Mouse (Mus musculus): ENCODE results near the gene Ric1.
"Not testable (repeated sequence)": the region's sequence is repeated elsewhere in the genome, so short reads cannot be mapped to it uniquely, and the experiment has no call there.

Gene Ric1

GRCm38 (mm10) chr19:29498842-29499456 is 23.1 kb upstream of the Ric1 start:
- no peak for DNase-seq

- no peak for DNase-seq
Observed at GRCm38 (mm10) chr19:29500333-29500732, 21.7 kb upstream of the Ric1 start.

- peak in 1 of 2 experiments; percentile 58 for DNase-seq
Observed at GRCm38 (mm10) chr19:29501106-29501505, 21.0 kb upstream of the Ric1 start.

GRCm38 (mm10) chr19:29501507-29501906 is 20.6 kb upstream of the Ric1 start:
- DNase-seq, result peak; percentile 75 to 84

- DNase-seq, result no peak
Observed at GRCm38 (mm10) chr19:29504131-29504530, 18.0 kb upstream of the Ric1 start.

GRCm38 (mm10) chr19:29505617-29506016 is 16.5 kb upstream of the Ric1 start:
- DNase-seq, result no peak

- no peak for DNase-seq
Observed at GRCm38 (mm10) chr19:29508208-29508607, 13.9 kb upstream of the Ric1 start.

GRCm38 (mm10) chr19:29509857-29510256 is 12.2 kb upstream of the Ric1 start:
- no peak for DNase-seq

- no peak for DNase-seq
Observed at GRCm38 (mm10) chr19:29511826-29512225, 10.3 kb upstream of the Ric1 start.

GRCm38 (mm10) chr19:29513111-29513766 is 8.8 kb upstream of the Ric1 start:
- DNase-seq, result no peak

- no peak for DNase-seq
Observed at GRCm38 (mm10) chr19:29514130-29514529, 8.0 kb upstream of the Ric1 start.

GRCm38 (mm10) chr19:29515386-29515785 is 6.7 kb upstream of the Ric1 start:
- DNase-seq, result no peak

- DNase-seq, result no peak
Observed at GRCm38 (mm10) chr19:29515991-29516390, 6.1 kb upstream of the Ric1 start.

- no peak for DNase-seq
Observed at GRCm38 (mm10) chr19:29518409-29518808, 3.7 kb upstream of the Ric1 start.

- DNase-seq, result no peak
Observed at GRCm38 (mm10) chr19:29518922-29519321, 3.2 kb upstream of the Ric1 start.

- DNase-seq, result no peak
Observed at GRCm38 (mm10) chr19:29520996-29521560, 1.0 kb upstream of the Ric1 start.

- DNase-seq, result peak in 1 of 2 experiments; percentile 58
Observed at GRCm38 (mm10) chr19:29522445-29523229, 555 bp downstream of the Ric1 start.

- DNase-seq, result no peak
Observed at GRCm38 (mm10) chr19:29523230-29523582, 1.1 kb downstream of the Ric1 start.

- no peak for DNase-seq
Observed at GRCm38 (mm10) chr19:29523701-29524100, 1.6 kb downstream of the Ric1 start.

GRCm38 (mm10) chr19:29524614-29525013 is 2.5 kb downstream of the Ric1 start:
- no peak for DNase-seq

GRCm38 (mm10) chr19:29525588-29525987 is 3.5 kb downstream of the Ric1 start:
- DNase-seq, result not testable (repeated sequence)

- DNase-seq, result no peak
Observed at GRCm38 (mm10) chr19:29526837-29527236, 4.8 kb downstream of the Ric1 start.

- DNase-seq, result no peak
Observed at GRCm38 (mm10) chr19:29527299-29527698, 5.2 kb downstream of the Ric1 start.

- no peak for DNase-seq
Observed at GRCm38 (mm10) chr19:29528568-29528967, 6.5 kb downstream of the Ric1 start.

Measured in spleen, adult 18-20 months (tissue).